Mouse (Mus musculus): ENCODE measurements around the gene Ifitm5. TPM values are rescaled to one million over a fixed set of nuclear protein-coding genes. Genes with fewer than 3 reads are reported as not detected.
A peak's percentile ranks its signal among the peaks of the same experiment; 100 is the strongest.
"Not testable (repeated sequence)": the region's sequence is repeated elsewhere in the genome, so short reads cannot be mapped to it uniquely, and the experiment has no call there.

Gene Ifitm5
- polyA plus RNA-seq, 2 experiments = 30.9 to 44.3 TPM

DNA sequence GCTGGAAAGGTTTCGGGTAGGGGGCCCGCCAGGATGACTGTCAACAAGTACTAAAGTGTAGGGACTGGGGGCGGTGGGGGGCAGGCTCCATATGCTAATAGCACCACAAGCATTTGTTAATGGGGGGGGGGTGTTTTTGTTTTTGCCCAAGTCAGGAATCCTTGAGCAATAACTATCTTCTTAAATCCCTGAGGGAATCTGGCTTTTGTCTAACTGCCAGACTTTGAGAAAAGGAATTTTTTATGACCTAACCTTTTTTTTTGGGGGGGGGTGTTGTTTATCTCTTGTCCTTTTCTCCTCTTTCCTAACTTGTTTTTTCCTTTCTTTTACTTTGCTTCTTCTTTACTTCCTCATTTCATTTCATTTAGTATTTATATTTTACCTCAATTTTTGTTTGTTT, 25.4 kb upstream of the Ifitm5 start:
- Histone ChIP-seq H3K27ac (replicated peaks; ENCODE audit: low read depth, low read length) (no peak overlapping the region), H3K4me3 (replicated peaks; ENCODE audit: low read length) (no peak overlapping the region), H3K4me1 (ENCODE audit: control insufficient read depth, insufficient read depth, low read length) (peaks cover 23% of the 10 kb centered on the region), H3K9me3 (ENCODE audit: control insufficient read depth, low read length) (no peaks in the 10 kb centered on the region), H3K36me3 (ENCODE audit: control insufficient read depth, insufficient read depth, low read length) (no peaks in the 10 kb centered on the region), H3K27me3 (ENCODE audit: control insufficient read depth, insufficient read depth, low read length) (no peaks in the 10 kb centered on the region), H3K4me2 (replicated peaks; ENCODE audit: low read depth, low read length, severe bottlenecking) (no peak overlapping the region), H3K9ac (ENCODE audit: low read depth, low read length, severe bottlenecking) (no peak overlapping the region)
- 17% methylated on average over 3 of the region's 3 CpGs for WGBS
- ATAC-seq (ENCODE audit: low FRiP score, low read depth) (no peak), DNase-seq (ENCODE audit: low spot score) (no peak)
- TF ChIP-seq POLR2A (IDR thresholded peaks at IDR 0.05; ENCODE audit: borderline replicate concordance, extremely low read depth, insufficient read depth, insufficient read length) = no peak

DNA sequence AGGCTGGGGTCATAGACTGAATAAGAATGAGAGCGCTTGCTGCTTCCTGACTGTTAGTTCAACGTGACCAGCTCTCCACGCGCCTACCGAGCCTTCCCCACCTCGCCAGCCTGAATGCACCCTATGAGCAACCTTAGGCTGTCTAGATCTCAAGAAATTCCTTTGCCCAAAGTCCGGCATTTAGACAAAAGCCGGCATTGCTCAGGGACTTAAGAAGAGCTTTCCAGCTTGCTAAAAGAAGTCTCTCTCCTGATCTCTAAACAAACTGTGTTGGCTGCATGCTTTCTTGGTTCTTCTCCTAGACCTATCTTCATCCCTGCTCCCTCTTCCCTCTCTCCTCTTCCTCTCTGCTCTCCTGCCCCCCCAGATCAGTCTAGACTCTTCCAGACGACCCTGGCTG, 24.8 kb upstream of the Ifitm5 start:
- H3K36me3 ChIP-seq (ENCODE audit: control insufficient read depth, insufficient read depth, low read length) = no peaks in the 10 kb centered on the region

GRCm38 (mm10) chr7:140973396-140974165, 23.5 kb upstream of the Ifitm5 start:
- no peaks in the 10 kb centered on the region for H3K9me3 ChIP-seq (ENCODE audit: control insufficient read depth, low read length)
- 0 out of 2 replicates have a peak overlapping the region, but pooled peaks have one; percentile 10 for H3K4me2 ChIP-seq (replicated peaks; ENCODE audit: low read depth, low read length, severe bottlenecking)
- H3K36me3 ChIP-seq (ENCODE audit: control insufficient read depth, insufficient read depth, low read length) = no peaks in the 10 kb centered on the region
- peak overlapping the region; percentile 52 for H3K27ac ChIP-seq (replicated peaks; ENCODE audit: low read depth, low read length)
- WGBS = 16% methylated on average over 14 of the region's 14 CpGs
- peaks cover 23% of the 10 kb centered on the region for H3K4me1 ChIP-seq (ENCODE audit: control insufficient read depth, insufficient read depth, low read length)
- H3K4me3 ChIP-seq (replicated peaks; ENCODE audit: low read length) = no peak overlapping the region
- ATAC-seq (ENCODE audit: low FRiP score, low read depth) = peak; percentile 64; the same call in 1 of the 2 replicates
- H3K27me3 ChIP-seq (ENCODE audit: control insufficient read depth, insufficient read depth, low read length) = no peaks in the 10 kb centered on the region
- no peak overlapping the region for H3K9ac ChIP-seq (ENCODE audit: low read depth, low read length, severe bottlenecking)
- peak; percentile 79 for DNase-seq (ENCODE audit: low spot score)
- TF ChIP-seq POLR2A (IDR thresholded peaks at IDR 0.05; ENCODE audit: borderline replicate concordance, extremely low read depth, insufficient read depth, insufficient read length) = no peak

More for the DNA sequence above, 24.8 kb upstream of the Ifitm5 start:
- no peak overlapping the region for H3K4me3 ChIP-seq (replicated peaks; ENCODE audit: low read length)
- H3K4me1 ChIP-seq (ENCODE audit: control insufficient read depth, insufficient read depth, low read length) = peaks cover 23% of the 10 kb centered on the region
- no peak for ATAC-seq (ENCODE audit: low FRiP score, low read depth)
- no peak overlapping the region for H3K4me2 ChIP-seq (replicated peaks; ENCODE audit: low read depth, low read length, severe bottlenecking)
- no peak overlapping the region for H3K9ac ChIP-seq (ENCODE audit: low read depth, low read length, severe bottlenecking)
- DNase-seq (ENCODE audit: low spot score) = no peak
- TF ChIP-seq POLR2A (IDR thresholded peaks at IDR 0.05; ENCODE audit: borderline replicate concordance, extremely low read depth, insufficient read depth, insufficient read length) = no peak
- H3K27ac ChIP-seq (replicated peaks; ENCODE audit: low read depth, low read length) = no peak overlapping the region
- H3K9me3 ChIP-seq (ENCODE audit: control insufficient read depth, low read length) = no peaks in the 10 kb centered on the region
- WGBS = 32% methylated on average over 9 of the region's 9 CpGs
- no peaks in the 10 kb centered on the region for H3K27me3 ChIP-seq (ENCODE audit: control insufficient read depth, insufficient read depth, low read length)

DNA sequence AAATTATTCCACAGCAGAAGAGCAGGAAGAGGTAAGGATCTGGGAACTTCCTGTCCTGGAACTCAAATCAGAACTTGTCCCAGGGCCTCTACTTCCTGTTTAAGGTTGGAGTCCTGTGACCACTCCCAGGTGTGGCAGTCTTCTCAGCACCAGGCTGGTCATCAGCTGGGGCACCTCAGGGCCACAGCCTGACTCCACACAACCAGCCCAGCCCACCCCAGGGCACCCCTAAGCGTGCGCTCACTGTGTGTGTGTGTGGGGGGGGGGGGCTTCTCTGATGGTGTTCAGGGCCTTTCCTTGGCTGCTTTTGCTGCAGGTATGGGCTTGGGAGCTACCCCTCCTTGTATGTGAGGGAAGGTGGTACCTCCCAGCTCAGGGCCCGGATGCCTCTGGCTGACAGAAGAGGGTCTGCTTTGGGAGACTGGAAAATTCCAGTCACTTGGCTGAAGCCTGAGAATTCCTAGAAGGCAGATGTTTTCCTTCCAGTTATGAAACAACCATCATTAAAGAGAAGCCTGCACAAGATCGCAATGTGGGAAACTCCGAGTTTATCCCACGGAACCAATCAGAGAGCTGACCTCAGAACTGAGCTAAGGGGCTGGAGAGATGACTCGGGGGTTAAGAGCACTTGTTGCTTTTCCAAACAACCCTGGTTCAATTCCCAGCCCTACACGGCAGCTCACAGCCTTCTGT, 21.5 kb upstream of the Ifitm5 start:
- Histone ChIP-seq H3K9ac (ENCODE audit: low read depth, low read length, severe bottlenecking) (no peak overlapping the region), H3K27me3 (ENCODE audit: control insufficient read depth, insufficient read depth, low read length) (no peaks in the 10 kb centered on the region), H3K4me2 (replicated peaks; ENCODE audit: low read depth, low read length, severe bottlenecking) (no peak overlapping the region), H3K4me1 (ENCODE audit: control insufficient read depth, insufficient read depth, low read length) (peaks cover 29% of the 10 kb centered on the region), H3K4me3 (replicated peaks; ENCODE audit: low read length) (no peak overlapping the region), H3K9me3 (ENCODE audit: control insufficient read depth, low read length) (no peaks in the 10 kb centered on the region), H3K27ac (replicated peaks; ENCODE audit: low read depth, low read length) (peak overlapping the region; percentile 55; the same call in 1 of the 2 replicates), H3K36me3 (ENCODE audit: control insufficient read depth, insufficient read depth, low read length) (no peaks in the 10 kb centered on the region)
- WGBS = 61% methylated on average over 8 of the region's 8 CpGs
- ATAC-seq (ENCODE audit: low FRiP score, low read depth) (peak; percentile 68), DNase-seq (ENCODE audit: low spot score) (peak; percentile 68)
- no peak for TF ChIP-seq POLR2A (IDR thresholded peaks at IDR 0.05; ENCODE audit: borderline replicate concordance, extremely low read depth, insufficient read depth, insufficient read length)

DNA sequence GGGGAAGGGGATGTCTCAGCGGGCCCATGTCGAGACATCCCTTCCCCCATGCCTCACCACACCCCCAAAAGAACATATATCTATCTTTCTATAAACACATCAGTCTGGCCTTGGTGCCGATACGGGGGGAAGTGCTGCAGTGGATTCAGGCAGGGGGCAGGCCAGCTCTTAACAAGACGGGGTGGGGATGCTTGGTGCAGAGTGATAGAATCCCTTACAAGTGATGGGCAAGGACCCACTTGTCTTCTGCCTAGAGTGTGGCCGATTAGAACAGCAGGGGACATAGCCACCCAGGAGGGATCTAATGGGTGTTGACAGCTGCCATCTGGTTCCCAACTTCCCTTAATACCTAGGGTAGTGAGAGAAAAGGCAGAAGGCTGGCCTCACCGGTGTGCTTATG, 20.8 kb upstream of the Ifitm5 start:
- H3K4me3 ChIP-seq (replicated peaks; ENCODE audit: low read length) = no peak overlapping the region
- no peaks in the 10 kb centered on the region for H3K9me3 ChIP-seq (ENCODE audit: control insufficient read depth, low read length)
- WGBS = 36% methylated on average over 7 of the region's 7 CpGs
- H3K4me1 ChIP-seq (ENCODE audit: control insufficient read depth, insufficient read depth, low read length) = peaks cover 29% of the 10 kb centered on the region
- H3K27me3 ChIP-seq (ENCODE audit: control insufficient read depth, insufficient read depth, low read length) = no peaks in the 10 kb centered on the region
- no peaks in the 10 kb centered on the region for H3K36me3 ChIP-seq (ENCODE audit: control insufficient read depth, insufficient read depth, low read length)
- no peak overlapping the region for H3K4me2 ChIP-seq (replicated peaks; ENCODE audit: low read depth, low read length, severe bottlenecking)
- H3K27ac ChIP-seq (replicated peaks; ENCODE audit: low read depth, low read length) = no peak overlapping the region
- DNase-seq (ENCODE audit: low spot score) (no peak), ATAC-seq (ENCODE audit: low FRiP score, low read depth) (no peak)
- TF ChIP-seq POLR2A (IDR thresholded peaks at IDR 0.05; ENCODE audit: borderline replicate concordance, extremely low read depth, insufficient read depth, insufficient read length) = no peak
- no peak overlapping the region for H3K9ac ChIP-seq (ENCODE audit: low read depth, low read length, severe bottlenecking)

- WGBS = 32% methylated on average over 3 of the region's 3 CpGs
- peak overlapping the region; percentile 22; the same call in 1 of the 2 replicates for H3K4me2 ChIP-seq (replicated peaks; ENCODE audit: low read depth, low read length, severe bottlenecking)
- DNase-seq (ENCODE audit: low spot score); H3K27me3 ChIP-seq (ENCODE audit: control insufficient read depth, insufficient read depth, low read length); H3K9ac ChIP-seq (ENCODE audit: low read depth, low read length, severe bottlenecking); H3K4me3 ChIP-seq (replicated peaks; ENCODE audit: low read length); H3K36me3 ChIP-seq (ENCODE audit: control insufficient read depth, insufficient read depth, low read length); ATAC-seq (ENCODE audit: low FRiP score, low read depth); H3K9me3 ChIP-seq (ENCODE audit: control insufficient read depth, low read length); H3K27ac ChIP-seq (replicated peaks; ENCODE audit: low read depth, low read length): not testable (repeated sequence)
- H3K4me1 ChIP-seq (ENCODE audit: control insufficient read depth, insufficient read depth, low read length) = peaks cover 21% of the 10 kb centered on the region
These were observed 18.6 kb upstream of the Ifitm5 start for GRCm38 (mm10) chr7:140968710-140969109.
